ENCODE assay signal across 22 mouse cellular contexts in genomic region chr5:118538487-118538886, GRCm38 (mm10). TPM values are rescaled to one million over a fixed set of nuclear protein-coding genes. Genes with fewer than 3 reads are reported as not detected.
DNase-seq lines count a peak whose midpoint lies in the region; ATAC-seq and TF ChIP-seq lines count a peak whose summit lies in the region.
"Had no signal": no experiment of that assay in that cellular context is flagged by ENCODE, and none has a peak within 500 bp of the region (broad histone marks: within the 10 kb centered on the region; RNA-seq: fewer than 3 reads in every experiment).

No protein-coding gene starts in this region.

- H3K27me3 ChIP-seq in forebrain, embryonic 10.5 days (ENCODE audit: poor library complexity, severe bottlenecking): peaks cover 34% of the 10 kb centered on the region
- no peaks in the 10 kb centered on the region for H3K27me3 ChIP-seq in forebrain, embryonic 14.5 days (replicated peaks; ENCODE audit: control insufficient read depth, insufficient read depth, low read length)
- H3K27me3 ChIP-seq in embryonic facial prominence, embryonic 10.5 days (replicated peaks; ENCODE audit: low read depth, poor library complexity, severe bottlenecking): peaks cover 19% of the 10 kb centered on the region
- no peaks in the 10 kb centered on the region for H3K27me3 ChIP-seq in limb, embryonic 13.5 days
- peaks cover 18% of the 10 kb centered on the region for H3K27me3 ChIP-seq in hindbrain, embryonic 10.5 days (ENCODE audit: insufficient read depth, poor library complexity, severe bottlenecking)
- H3K27me3 ChIP-seq: forebrain, embryonic 15.5 days; intestine, embryonic 15.5 days had no signal

- TF ChIP-seq POLR2A in embryonic fibroblast, embryonic 13.5 days (IDR thresholded peaks at IDR 0.05; ENCODE audit: low read depth, low read length): no peak

- peaks cover 37% of the 10 kb centered on the region for H3K4me1 ChIP-seq in forebrain, embryonic 10.5 days
- H3K4me1 ChIP-seq in forebrain, embryonic 14.5 days (ENCODE audit: control insufficient read depth, insufficient read depth, low read length): no peaks in the 10 kb centered on the region; the same call in 1 of the 2 replicates
- H3K4me1 ChIP-seq in embryonic facial prominence, embryonic 10.5 days: peaks cover 40% of the 10 kb centered on the region
- peaks cover 10% of the 10 kb centered on the region for H3K4me1 ChIP-seq in embryonic fibroblast, embryonic 13.5 days (ENCODE audit: control insufficient read depth, insufficient read depth, low read length)
- H3K4me1 ChIP-seq in limb, embryonic 13.5 days: peaks cover 50% of the 10 kb centered on the region
- H3K4me1 ChIP-seq in hindbrain, embryonic 10.5 days (replicated peaks): peaks cover 29% of the 10 kb centered on the region
- H3K4me1 ChIP-seq: hindbrain, embryonic 15.5 days; liver, embryonic 15.5 days had no signal

- H3K9ac ChIP-seq in forebrain, embryonic 14.5 days (ENCODE audit: low read length): no peak overlapping the region
- H3K9ac ChIP-seq in limb, embryonic 13.5 days: no peak overlapping the region
- H3K9ac ChIP-seq: forebrain, embryonic 15.5 days; hindbrain, embryonic 15.5 days; intestine, embryonic 15.5 days; liver, embryonic 15.5 days had no signal

- 16% methylated on average over 5 of the region's 5 CpGs for WGBS in forebrain, embryonic 10.5 days
- WGBS in forebrain, embryonic 14.5 days: 10% methylated on average over 5 of the region's 5 CpGs
- WGBS in embryonic facial prominence, embryonic 10.5 days: 14% methylated on average over 5 of the region's 5 CpGs
- WGBS in limb, embryonic 13.5 days: 8% methylated on average over 5 of the region's 5 CpGs
- WGBS in hindbrain, embryonic 10.5 days: 35% methylated on average over 5 of the region's 5 CpGs

- DNase-seq in forebrain, embryonic 10.5 days (ENCODE audit: extremely low spot score, low spot score): no peak
- DNase-seq in forebrain, embryonic 14.5 days (ENCODE audit: low spot score): no peak
- DNase-seq in embryonic facial prominence, embryonic 10.5 days (ENCODE audit: low spot score): peak; percentile 59
- DNase-seq in hindbrain, embryonic 10.5 days (ENCODE audit: low spot score): no peak
- DNase-seq in natural killer cell, adult 2 months (ENCODE audit: low spot score in 2 of 2): no peak
- DNase-seq: cerebellum, adult 11 months; cerebellum, postnatal 10 days; gastrocnemius, postnatal 10 days; heart, postnatal 4 days; kidney, adult 9 months; liver had no signal

- no peaks in the 10 kb centered on the region; the same call in 1 of the 2 replicates for H3K9me3 ChIP-seq in forebrain, embryonic 10.5 days
- H3K9me3 ChIP-seq in forebrain, embryonic 14.5 days (replicated peaks; ENCODE audit: control insufficient read depth, low read length): no peaks in the 10 kb centered on the region
- peaks cover 4% of the 10 kb centered on the region; the same call in 1 of the 2 replicates for H3K9me3 ChIP-seq in embryonic facial prominence, embryonic 10.5 days
- H3K9me3 ChIP-seq in limb, embryonic 13.5 days: no peaks in the 10 kb centered on the region
- H3K9me3 ChIP-seq in hindbrain, embryonic 10.5 days: peaks cover 7% of the 10 kb centered on the region
- H3K9me3 ChIP-seq: heart, embryonic 10.5 days; hindbrain, embryonic 15.5 days; intestine, embryonic 15.5 days; liver, embryonic 15.5 days had no signal

- ATAC-seq in forebrain, embryonic 14.5 days: no peak
- ATAC-seq in limb, embryonic 13.5 days (ENCODE audit: low FRiP score, low read depth): no peak; the same call in 1 of the 2 replicates
- ATAC-seq: CD4-positive, CD25-positive, alpha-beta regulatory T cell, adult 4 months; forebrain, embryonic 15.5 days; intestine, embryonic 15.5 days had no signal

- H3K4me3 ChIP-seq in forebrain, embryonic 10.5 days: no peak overlapping the region
- no peak overlapping the region for H3K4me3 ChIP-seq in forebrain, embryonic 14.5 days (ENCODE audit: low read depth, low read length)
- H3K4me3 ChIP-seq in embryonic facial prominence, embryonic 10.5 days: no peak overlapping the region
- H3K4me3 ChIP-seq in embryonic fibroblast, embryonic 13.5 days (ENCODE audit: insufficient read depth, low read length): no peak overlapping the region
- no peak overlapping the region for H3K4me3 ChIP-seq in limb, embryonic 13.5 days
- no peak overlapping the region for H3K4me3 ChIP-seq in hindbrain, embryonic 10.5 days
- H3K4me3 ChIP-seq: forebrain, embryonic 15.5 days; heart, embryonic 10.5 days; hindbrain, embryonic 15.5 days; intestine, embryonic 15.5 days; left cerebral cortex, adult 2 months; liver, embryonic 15.5 days had no signal

- H3K4me2 ChIP-seq in forebrain, embryonic 14.5 days (ENCODE audit: low read length): no peak overlapping the region
- no peak overlapping the region for H3K4me2 ChIP-seq in limb, embryonic 13.5 days (replicated peaks)
- H3K4me2 ChIP-seq: forebrain, embryonic 15.5 days; hindbrain, embryonic 15.5 days; intestine, embryonic 15.5 days; liver, embryonic 15.5 days; midbrain, embryonic 11.5 days had no signal

- 0 out of 2 replicates have a peak overlapping the region, but pooled peaks have one; percentile 20 for H3K27ac ChIP-seq in forebrain, embryonic 10.5 days
- no peak overlapping the region for H3K27ac ChIP-seq in forebrain, embryonic 14.5 days (ENCODE audit: low read depth, low read length)
- H3K27ac ChIP-seq in embryonic facial prominence, embryonic 10.5 days (replicated peaks): 0 out of 2 replicates have a peak overlapping the region, but pooled peaks have one; percentile 59
- H3K27ac ChIP-seq in embryonic fibroblast, embryonic 13.5 days (ENCODE audit: insufficient read depth, low read length): peak overlapping the region; percentile 53; the same call in 1 of the 2 replicates
- peak overlapping the region; percentile 72 for H3K27ac ChIP-seq in limb, embryonic 13.5 days
- H3K27ac ChIP-seq in hindbrain, embryonic 10.5 days: no peak overlapping the region; the same call in 1 of the 2 replicates
- H3K27ac ChIP-seq: forebrain, embryonic 15.5 days; heart, embryonic 10.5 days; hindbrain, embryonic 15.5 days; intestine, embryonic 15.5 days; left cerebral cortex, adult 2 months; liver, embryonic 15.5 days; stomach, postnatal 0 days had no signal

- H3K36me3 ChIP-seq in forebrain, embryonic 10.5 days (replicated peaks): no peaks in the 10 kb centered on the region
- H3K36me3 ChIP-seq in forebrain, embryonic 14.5 days (ENCODE audit: control insufficient read depth, insufficient read depth, low read length): no peaks in the 10 kb centered on the region
- H3K36me3 ChIP-seq in embryonic facial prominence, embryonic 10.5 days (replicated peaks): no peaks in the 10 kb centered on the region
- no peaks in the 10 kb centered on the region for H3K36me3 ChIP-seq in limb, embryonic 13.5 days
- H3K36me3 ChIP-seq in hindbrain, embryonic 10.5 days: no peaks in the 10 kb centered on the region
- H3K36me3 ChIP-seq: forebrain, embryonic 15.5 days; heart, embryonic 10.5 days; hindbrain, embryonic 15.5 days; intestine, embryonic 15.5 days; liver, embryonic 15.5 days had no signal

- TF ChIP-seq CTCF in embryonic fibroblast, embryonic 13.5 days (IDR thresholded peaks at IDR 0.05; ENCODE audit: borderline replicate concordance, insufficient read depth, low read length): no peak

RNA-seq across cellular contexts. Expression of gene Med13l, which starts 22.0 kb away (rescaled TPM):
- 10.5 and 11.2 TPM in 2 replicates for polyA plus RNA-seq in forebrain, embryonic 10.5 days (2016; fragmentation: Nextera tagmentation; extraction: Ambion mirVana)
- 14.6 and 18.9 TPM in 2 replicates for polyA plus RNA-seq in forebrain, embryonic 14.5 days (2014; fragmentation: Nextera tagmentation; extraction: Ambion mirVana)
- polyA plus RNA-seq in embryonic facial prominence, embryonic 10.5 days (2016; fragmentation: Nextera tagmentation; extraction: Ambion mirVana): 11.5 and 11.6 TPM in 2 replicates
- 50.3 and 57.8 TPM in 2 replicates for polyA plus RNA-seq in embryonic fibroblast, embryonic 13.5 days (2011; ENCODE audit: insufficient read length, low read depth, missing spikeins)
- 18.6 and 19.1 TPM in 2 replicates for polyA plus RNA-seq in limb, embryonic 13.5 days (2015; fragmentation: Nextera tagmentation; extraction: Ambion mirVana)
- polyA plus RNA-seq in hindbrain, embryonic 10.5 days (2016; fragmentation: Nextera tagmentation; extraction: Ambion mirVana): 10.3 and 11.0 TPM in 2 replicates

Comparison
In these comparisons a context has a peak if more than half of its experiments do, and no peak if none do; other contexts are left out.
1. H3K27ac ChIP-seq: peak in forebrain, embryonic 10.5 days (single experiment), embryonic facial prominence, embryonic 10.5 days (single experiment), embryonic fibroblast, embryonic 13.5 days (single experiment) and limb, embryonic 13.5 days (single experiment); none in forebrain, embryonic 14.5 days (single experiment) and hindbrain, embryonic 10.5 days (single experiment).